30 mouse cellular contexts compared by ENCODE assay signal in the genomic region with DNA sequence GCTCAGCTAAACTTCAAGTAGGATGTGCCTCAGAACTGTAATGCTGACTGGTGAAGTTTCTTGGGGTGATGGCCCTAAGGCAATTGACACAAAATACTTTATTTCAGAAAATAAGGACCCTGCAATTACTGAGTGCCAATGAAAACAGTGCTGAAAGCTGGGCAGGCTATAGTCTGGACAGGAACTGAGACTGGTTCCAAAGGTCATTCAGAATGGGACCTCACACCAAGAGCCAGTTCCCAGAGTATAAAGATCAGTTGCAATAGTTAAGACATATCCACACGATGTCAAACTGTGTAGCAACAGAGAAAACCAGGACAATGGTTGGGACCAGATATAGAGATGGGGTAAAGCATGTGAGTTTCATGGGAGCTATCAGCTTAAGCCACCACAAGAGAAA.
DNase-seq lines count a peak whose midpoint lies in the region; ATAC-seq lines count a peak whose summit lies in the region.
"Had no signal": no experiment of that assay in that cellular context is flagged by ENCODE, and none has a peak within 500 bp of the region (broad histone marks: within the 10 kb centered on the region; RNA-seq: fewer than 3 reads in every experiment).

No protein-coding gene starts in this region.

- DNase-seq in kidney, adult 11 months: peak; percentile 9
- DNase-seq in kidney, adult 8-10 months: peak; percentile 17 to 34
- peak; percentile 9 for DNase-seq in kidney, postnatal 14 days
- peak; percentile 73 for DNase-seq in adipocyte (ENCODE audit: low spot score)
- DNase-seq: adrenal gland, adult 2 months; adrenal gland, postnatal 10 days; adrenal gland, postnatal 25 days; B cell, adult 2 months; cerebellum, adult 11 months; cerebellum, adult 18-20 months; cerebellum, adult 8-10 months; cerebellum, adult 9-11 months; cerebellum, postnatal 14 days; cerebellum, postnatal 36 days; embryo, embryonic 11 days had no signal

- H3K9me3 ChIP-seq in kidney, embryonic 16.5 days (ENCODE audit: low read length): no peaks in the 10 kb centered on the region
- no peaks in the 10 kb centered on the region for H3K9me3 ChIP-seq in kidney, embryonic 14.5 days (ENCODE audit: control insufficient read depth, low read length)
- no peaks in the 10 kb centered on the region for H3K9me3 ChIP-seq in kidney, embryonic 15.5 days (replicated peaks)
- H3K9me3 ChIP-seq in hindbrain, embryonic 13.5 days: no peaks in the 10 kb centered on the region
- H3K9me3 ChIP-seq: embryonic facial prominence, embryonic 13.5 days; embryonic facial prominence, embryonic 15.5 days; forebrain, embryonic 10.5 days; forebrain, embryonic 12.5 days had no signal

- no peak for ATAC-seq in kidney, embryonic 16.5 days (ENCODE audit: low FRiP score, low TSS enrichment)
- no peak for ATAC-seq in kidney, embryonic 14.5 days (ENCODE audit: low FRiP score, low TSS enrichment)
- ATAC-seq in kidney, embryonic 15.5 days (replicated peaks; ENCODE audit: low FRiP score): no peak
- no peak for ATAC-seq in hindbrain, embryonic 13.5 days (ENCODE audit: low FRiP score)
- ATAC-seq: activated CD4-positive, CD25-positive, alpha-beta regulatory T cell, adult 4 months; CD4-positive, CD25-positive, alpha-beta regulatory T cell, adult 4 months; forebrain, embryonic 14.5 days; Patski had no signal

- no peaks in the 10 kb centered on the region for H3K27me3 ChIP-seq in kidney, embryonic 16.5 days (ENCODE audit: insufficient read depth, low read length)
- no peaks in the 10 kb centered on the region for H3K27me3 ChIP-seq in kidney, embryonic 14.5 days (ENCODE audit: control insufficient read depth, insufficient read depth, low read length)
- H3K27me3 ChIP-seq in kidney, embryonic 15.5 days: no peaks in the 10 kb centered on the region
- no peaks in the 10 kb centered on the region for H3K27me3 ChIP-seq in hindbrain, embryonic 13.5 days
- H3K27me3 ChIP-seq: CH12.LX; embryonic facial prominence, embryonic 13.5 days; embryonic facial prominence, embryonic 15.5 days; forebrain, embryonic 12.5 days; Patski had no signal

- WGBS in kidney, embryonic 16.5 days: 51% methylated on average over 1 of the region's 1 CpGs
- 70% methylated on average over 1 of the region's 1 CpGs for WGBS in kidney, embryonic 14.5 days
- WGBS in kidney, embryonic 15.5 days: 62% methylated on average over 1 of the region's 1 CpGs
- WGBS in hindbrain, embryonic 13.5 days: 72% methylated on average over 1 of the region's 1 CpGs

- H3K4me2 ChIP-seq in kidney, embryonic 16.5 days (replicated peaks; ENCODE audit: low read depth, low read length): no peak overlapping the region
- no peak overlapping the region for H3K4me2 ChIP-seq in kidney, embryonic 14.5 days (replicated peaks; ENCODE audit: low read depth, low read length)
- no peak overlapping the region for H3K4me2 ChIP-seq in kidney, embryonic 15.5 days
- no peak overlapping the region for H3K4me2 ChIP-seq in hindbrain, embryonic 13.5 days
- H3K4me2 ChIP-seq: embryonic facial prominence, embryonic 13.5 days; embryonic facial prominence, embryonic 15.5 days; forebrain, embryonic 12.5 days had no signal

- H3K4me3 ChIP-seq in kidney, embryonic 16.5 days (ENCODE audit: low read length): no peak overlapping the region
- no peak overlapping the region for H3K4me3 ChIP-seq in kidney, embryonic 14.5 days (ENCODE audit: low read length)
- no peak overlapping the region for H3K4me3 ChIP-seq in kidney, embryonic 15.5 days (replicated peaks)
- H3K4me3 ChIP-seq in hindbrain, embryonic 13.5 days: no peak overlapping the region
- H3K4me3 ChIP-seq: embryonic facial prominence, embryonic 13.5 days; embryonic facial prominence, embryonic 15.5 days; erythroblast, embryonic 14.5 days; forebrain, embryonic 10.5 days; forebrain, embryonic 12.5 days had no signal

- peaks cover 5% of the 10 kb centered on the region; the same call in 1 of the 2 replicates for H3K4me1 ChIP-seq in kidney, embryonic 16.5 days (ENCODE audit: insufficient read depth, low read length)
- H3K4me1 ChIP-seq in kidney, embryonic 14.5 days (ENCODE audit: control insufficient read depth, insufficient read depth, low read length): peaks cover 12% of the 10 kb centered on the region
- peaks cover 10% of the 10 kb centered on the region for H3K4me1 ChIP-seq in kidney, embryonic 15.5 days
- H3K4me1 ChIP-seq in hindbrain, embryonic 13.5 days (replicated peaks): 0 out of 2 replicates have a peak, but pooled peaks cover 5% of the 10 kb centered on the region

- no peak overlapping the region for H3K27ac ChIP-seq in kidney, embryonic 16.5 days (ENCODE audit: low read length)
- H3K27ac ChIP-seq in kidney, embryonic 14.5 days (ENCODE audit: low read depth, low read length): no peak overlapping the region
- H3K27ac ChIP-seq in kidney, embryonic 15.5 days: no peak overlapping the region
- no peak overlapping the region for H3K27ac ChIP-seq in hindbrain, embryonic 13.5 days
- H3K27ac ChIP-seq: embryonic facial prominence, embryonic 13.5 days; embryonic facial prominence, embryonic 15.5 days; forebrain, embryonic 10.5 days; forebrain, embryonic 12.5 days had no signal

- no peak overlapping the region for H3K9ac ChIP-seq in kidney, embryonic 16.5 days (replicated peaks; ENCODE audit: low read length)
- H3K9ac ChIP-seq in kidney, embryonic 14.5 days (ENCODE audit: low read depth, low read length): no peak overlapping the region
- H3K9ac ChIP-seq in kidney, embryonic 15.5 days: no peak overlapping the region
- no peak overlapping the region for H3K9ac ChIP-seq in hindbrain, embryonic 13.5 days
- H3K9ac ChIP-seq: embryonic facial prominence, embryonic 13.5 days; embryonic facial prominence, embryonic 15.5 days; forebrain, embryonic 12.5 days had no signal

- no peaks in the 10 kb centered on the region for H3K36me3 ChIP-seq in kidney, embryonic 16.5 days (ENCODE audit: insufficient read depth, low read length)
- H3K36me3 ChIP-seq in kidney, embryonic 14.5 days (ENCODE audit: control insufficient read depth, insufficient read depth, low read length): no peaks in the 10 kb centered on the region
- no peaks in the 10 kb centered on the region for H3K36me3 ChIP-seq in kidney, embryonic 15.5 days
- H3K36me3 ChIP-seq in hindbrain, embryonic 13.5 days: no peaks in the 10 kb centered on the region
- H3K36me3 ChIP-seq: embryonic facial prominence, embryonic 13.5 days; embryonic facial prominence, embryonic 15.5 days; forebrain, embryonic 10.5 days; forebrain, embryonic 12.5 days; G1E had no signal

Comparison
In these comparisons a context has a peak if more than half of its experiments do, and no peak if none do; other contexts are left out.
1. DNase-seq: peak in every context shown above with its lines; median percentile 73 in adipocyte; 26 in kidney, adult 8-10 months; 9 in kidney, adult 11 months; 9 in kidney, postnatal 14 days.